Mouse (Mus musculus) forebrain, embryonic 12.5 days (tissue): Measurements from ENCODE around the gene Smarcad1. TPM values are rescaled to one million over a fixed set of nuclear protein-coding genes. Genes with fewer than 3 reads are reported as not detected.
A peak's percentile ranks its signal among the peaks of the same experiment; 100 is the strongest.

Experiments used
- ATAC-seq: fragments of 200-750 bp; cut with Nextera tagmentation; 2 replicates; pipeline ENCODE4 v1.8.0; 2017; ENCODE audit warnings: moderate TSS enrichment; ENCODE audit not compliant: low FRiP score
- H3K27ac ChIP-seq: fragments of 300-500 bp; sonication (generic); 2 replicates; pipeline ENCODE4 v1.5.1; 2016; ENCODE audit warnings: mild to moderate bottlenecking
- H3K27me3 ChIP-seq: fragments of 300-500 bp; sonication (generic); 2 replicates; pipeline ENCODE4 v1.6.1; 2016; ENCODE audit warnings: mild to moderate bottlenecking
- H3K36me3 ChIP-seq: fragments of 300-500 bp; sonication (generic); replicated peaks from 2 replicates; pipeline ENCODE4 v1.6.1; 2016; ENCODE audit warnings: mild to moderate bottlenecking
- H3K4me1 ChIP-seq: fragments of 300-500 bp; sonication (generic); 2 replicates; pipeline ENCODE4 v1.6.1; 2016
- H3K4me2 ChIP-seq: fragments of 300-500 bp; sonication (generic); 2 replicates; pipeline ENCODE4 v1.6.1; 2016; ENCODE audit warnings: mild to moderate bottlenecking, moderate library complexity
- H3K4me3 ChIP-seq: fragments of 300-500 bp; sonication (generic); replicated peaks from 2 replicates; pipeline ENCODE4 v1.5.1; 2016; ENCODE audit warnings: mild to moderate bottlenecking
- H3K9ac ChIP-seq: fragments of 300-500 bp; sonication (generic); 2 replicates; pipeline ENCODE4 v1.6.1; 2016; ENCODE audit warnings: mild to moderate bottlenecking
- H3K9me3 ChIP-seq: fragments of 300-500 bp; sonication (generic); 2 replicates; pipeline ENCODE4 v1.6.1; 2016
- WGBS: fragments of 180-500 bp; shearing (Covaris S2); methylation state at CpG from one replicate; pipeline ENCODE4 v1.1.7; 2016; 5-methylcytosine and 5-hydroxymethylcytosine counted together
- polyA plus RNA-seq: library from polyadenylated mRNA; unstranded; fragments of >200 nt; fragmentation: Nextera tagmentation; extraction: Ambion mirVana; gene quantifications from 2 replicates; pipeline ENCODE4 v1.2.1, GENCODE M21; 2016

The Smarcad1 gene
- polyA plus RNA-seq, 1 experiment from 2014 or later, result 139 TPM

DNA sequence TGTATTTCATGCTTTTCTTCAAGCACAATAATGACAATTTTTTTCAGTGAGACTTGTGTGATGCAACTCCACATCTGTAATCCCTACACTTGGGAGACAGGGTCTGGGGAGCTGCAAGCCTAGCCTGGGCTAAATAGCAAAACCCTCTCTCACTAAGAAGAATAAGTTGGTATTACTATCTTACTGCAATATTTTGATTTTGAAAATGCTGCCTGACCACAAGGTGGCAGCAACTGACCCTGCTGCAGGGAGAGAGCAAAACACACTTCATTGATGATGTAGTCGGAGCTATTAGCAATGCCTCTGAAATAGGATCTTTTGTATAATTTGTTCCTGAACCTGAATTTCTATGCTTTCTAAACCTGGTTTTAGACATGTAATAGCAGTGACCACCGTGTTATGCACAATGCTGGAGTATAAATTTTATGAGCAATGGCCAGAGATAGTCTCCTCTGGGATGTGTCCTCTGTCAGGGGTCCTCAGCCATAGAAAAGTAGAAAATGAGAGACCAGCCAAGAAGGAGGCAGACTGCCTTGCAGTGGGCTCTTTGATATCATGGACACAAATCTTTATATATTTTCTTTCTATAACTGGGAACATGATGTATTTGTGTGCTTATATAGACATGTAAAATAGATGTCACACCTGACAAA is 83.8 kb downstream of the Smarcad1 start:
- Histone ChIP-seq H3K4me1 (peaks cover 3% of the 10 kb centered on the region; the same call in 1 of the 2 replicates), H3K4me2 (no peak overlapping the region), H3K27me3 (no peaks in the 10 kb centered on the region), H3K36me3 (no peaks in the 10 kb centered on the region; the same call in 1 of the 2 replicates), H3K9me3 (no peaks in the 10 kb centered on the region), H3K27ac (no peak overlapping the region), H3K4me3 (no peak overlapping the region), H3K9ac (no peak overlapping the region)
- ATAC-seq, result peak; percentile 57; the same call in 1 of the 2 replicates
- WGBS, result 19% methylated on average over 2 of the region's 2 CpGs

DNA sequence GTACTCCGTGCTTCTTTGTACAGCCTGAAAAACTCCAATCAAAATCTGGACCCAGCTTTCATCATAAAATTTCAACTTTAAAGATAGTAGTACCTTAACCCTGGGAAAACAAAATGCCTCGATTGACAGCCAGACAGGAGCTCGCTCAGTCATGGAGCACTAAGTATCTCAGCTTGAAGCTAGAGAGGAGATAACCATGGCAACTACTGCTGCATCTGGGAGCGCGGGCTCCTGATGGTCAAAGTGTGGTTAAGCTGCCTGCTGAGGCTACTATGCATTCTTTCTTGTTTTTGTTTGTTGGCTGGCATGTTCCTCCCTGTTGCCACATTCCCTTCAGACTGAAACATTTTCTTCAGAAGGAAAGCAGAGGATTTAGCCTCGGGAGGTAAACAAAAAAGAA is 90.0 kb downstream of the Smarcad1 start:
- Histone ChIP-seq H3K9ac (no peak overlapping the region), H3K4me2 (no peak overlapping the region), H3K27ac (no peak overlapping the region), H3K27me3 (no peaks in the 10 kb centered on the region), H3K36me3 (no peaks in the 10 kb centered on the region), H3K4me3 (no peak overlapping the region), H3K9me3 (no peaks in the 10 kb centered on the region), H3K4me1 (peaks cover 6% of the 10 kb centered on the region)
- peak; percentile 43; the same call in 1 of the 2 replicates for ATAC-seq
- WGBS, result 40% methylated on average over 6 of the region's 6 CpGs

DNA sequence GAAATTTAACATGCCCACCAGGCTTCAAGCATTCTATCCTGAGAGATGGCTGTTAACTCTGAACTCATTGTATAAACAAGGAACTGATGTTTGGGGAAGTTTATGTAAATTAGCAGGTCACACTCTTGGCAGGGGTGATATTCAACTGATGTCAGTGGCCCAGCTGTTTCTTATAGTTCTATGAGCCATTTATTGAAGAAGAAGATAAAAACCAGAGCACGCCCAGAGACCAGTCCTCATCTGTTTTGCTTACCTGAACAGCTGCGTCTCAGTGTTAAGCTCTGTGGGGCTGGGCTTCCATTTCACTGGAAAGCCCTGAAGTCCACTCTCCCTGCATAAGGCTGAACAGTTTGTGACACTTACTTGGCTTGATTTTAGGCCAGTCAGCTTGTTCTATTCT is 95.4 kb downstream of the Smarcad1 start:
- Histone ChIP-seq H3K36me3 (no peaks in the 10 kb centered on the region), H3K27ac (peak overlapping the region; percentile 61), H3K9me3 (no peaks in the 10 kb centered on the region), H3K4me3 (no peak overlapping the region), H3K4me1 (peaks cover 16% of the 10 kb centered on the region), H3K9ac (no peak overlapping the region), H3K4me2 (no peak overlapping the region), H3K27me3 (no peaks in the 10 kb centered on the region)
- ATAC-seq, result no peak
- 36% methylated on average over 2 of the region's 2 CpGs for WGBS

DNA sequence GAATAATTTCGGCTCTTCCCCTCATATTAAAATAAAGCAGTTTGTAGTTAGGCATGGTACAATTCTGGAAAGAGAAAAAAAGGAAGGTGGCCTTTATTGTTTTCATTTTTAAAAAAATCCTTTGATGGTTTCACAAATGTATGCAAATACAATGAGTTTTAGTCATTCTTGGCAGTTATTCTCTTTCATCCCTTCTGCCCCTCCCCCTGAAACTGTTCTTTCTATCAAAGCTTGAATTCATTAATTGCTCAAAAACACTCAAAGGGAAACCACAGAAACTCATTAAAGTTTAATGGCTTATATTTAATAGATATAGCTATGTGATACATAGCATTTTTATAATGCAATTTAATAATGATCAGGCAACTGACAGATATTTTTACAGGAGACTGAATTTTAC is 95.9 kb downstream of the Smarcad1 start:
- H3K4me1 ChIP-seq, result peaks cover 16% of the 10 kb centered on the region
- no peak for ATAC-seq
- H3K9ac ChIP-seq, result no peak overlapping the region
- no peak overlapping the region for H3K4me3 ChIP-seq
- H3K36me3 ChIP-seq, result no peaks in the 10 kb centered on the region
- no peak overlapping the region for H3K4me2 ChIP-seq
- no peaks in the 10 kb centered on the region for H3K27me3 ChIP-seq
- 66% methylated on average over 1 of the region's 1 CpGs for whole genome bisulfite sequencing
- no peaks in the 10 kb centered on the region for H3K9me3 ChIP-seq
- H3K27ac ChIP-seq, result peak overlapping the region; percentile 61

DNA sequence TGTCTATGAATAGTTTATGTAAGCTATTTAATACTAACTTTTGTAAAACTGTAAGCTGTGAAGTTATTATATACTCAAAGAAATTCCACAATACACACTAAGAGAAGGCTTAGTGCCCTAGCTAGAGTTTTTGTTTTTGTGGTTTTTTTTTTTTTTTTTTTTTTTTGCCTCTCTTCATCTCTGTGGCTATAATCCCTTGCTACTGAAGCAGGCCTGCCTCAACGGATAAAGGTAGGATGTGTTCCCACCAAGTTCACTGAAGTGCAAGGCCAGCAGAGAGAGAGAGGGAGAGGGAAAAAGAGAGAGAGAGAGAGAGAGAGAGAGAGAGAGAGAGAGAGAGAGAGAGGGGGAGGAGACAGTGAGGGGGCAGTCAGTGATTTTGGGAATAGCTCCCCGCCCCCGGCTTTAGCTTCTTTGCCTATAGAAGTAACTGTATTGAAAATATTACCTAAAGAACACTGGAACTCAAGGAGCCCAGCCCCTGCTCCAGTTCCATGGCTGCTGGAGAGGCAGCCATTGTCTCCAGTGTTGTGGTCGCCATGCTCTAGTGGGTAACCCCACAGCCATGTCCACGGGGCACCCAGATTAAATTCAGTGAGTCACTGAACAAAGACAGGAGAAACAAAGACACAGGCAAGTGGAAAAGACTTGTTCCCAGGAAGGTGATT is 97.8 kb downstream of the Smarcad1 start:
- Histone ChIP-seq H3K9me3 (no peaks in the 10 kb centered on the region), H3K36me3 (no peaks in the 10 kb centered on the region), H3K27ac (peak overlapping the region; percentile 66), H3K9ac (no peak overlapping the region), H3K4me2 (no peak overlapping the region), H3K4me3 (no peak overlapping the region), H3K4me1 (peaks cover 27% of the 10 kb centered on the region), H3K27me3 (no peaks in the 10 kb centered on the region)
- peak; percentile 83 for ATAC-seq
- 15% methylated on average over 5 of the region's 5 CpGs for WGBS

DNA sequence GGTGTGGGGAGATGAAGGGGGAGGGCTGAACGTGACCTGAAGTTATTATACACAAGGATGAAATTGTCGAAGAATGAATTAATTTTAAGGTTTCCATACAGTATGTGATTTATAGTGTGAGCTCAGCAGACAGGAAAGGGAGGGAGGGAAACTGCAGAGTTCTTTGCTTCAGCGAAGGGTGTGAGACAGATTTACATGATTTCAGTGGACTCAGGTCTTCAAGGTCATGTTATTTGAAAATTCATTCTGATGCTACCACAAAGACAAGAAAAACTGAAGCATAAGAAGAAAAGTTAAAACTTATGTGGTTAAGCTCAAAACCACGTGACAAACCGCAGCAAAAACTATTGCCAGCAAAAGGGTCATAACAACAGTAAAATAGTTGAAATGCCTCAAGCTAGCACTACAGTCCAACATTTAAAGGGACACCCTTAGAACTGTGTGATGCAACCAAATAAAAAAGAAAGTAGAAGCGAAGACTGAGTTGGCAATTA is 98.4 kb downstream of the Smarcad1 start:
- no peaks in the 10 kb centered on the region for H3K27me3 ChIP-seq
- H3K27ac ChIP-seq, result peak overlapping the region; percentile 66
- ATAC-seq, result no peak
- no peak overlapping the region for H3K9ac ChIP-seq
- H3K4me1 ChIP-seq, result peaks cover 27% of the 10 kb centered on the region
- no peaks in the 10 kb centered on the region for H3K9me3 ChIP-seq
- H3K4me3 ChIP-seq, result no peak overlapping the region
- no peak overlapping the region for H3K4me2 ChIP-seq
- no peaks in the 10 kb centered on the region for H3K36me3 ChIP-seq
- WGBS, result 65% methylated on average over 6 of the region's 6 CpGs

DNA sequence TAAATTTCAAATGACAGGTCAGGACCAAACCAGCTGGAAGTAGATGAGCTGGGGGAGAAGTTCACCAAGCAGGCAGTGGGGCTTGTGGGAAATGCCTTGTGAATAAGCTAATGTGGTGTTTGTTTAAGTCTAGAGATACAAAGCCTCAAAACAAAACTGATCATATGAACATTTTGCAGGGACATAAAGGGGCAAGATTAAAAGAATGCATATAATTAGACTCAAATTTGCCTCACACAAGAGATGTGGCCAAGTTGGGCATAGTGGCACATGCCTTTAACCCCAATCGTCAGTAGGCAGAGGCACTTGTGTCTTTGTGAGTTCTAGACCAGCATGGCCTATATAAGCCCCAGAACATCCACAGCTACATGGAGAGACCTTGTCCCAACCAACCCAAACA is 99.9 kb downstream of the Smarcad1 start:
- WGBS, result 84% methylated on average over 1 of the region's 1 CpGs
- H3K27ac ChIP-seq, result no peak overlapping the region
- H3K4me3 ChIP-seq, result no peak overlapping the region

DNA sequence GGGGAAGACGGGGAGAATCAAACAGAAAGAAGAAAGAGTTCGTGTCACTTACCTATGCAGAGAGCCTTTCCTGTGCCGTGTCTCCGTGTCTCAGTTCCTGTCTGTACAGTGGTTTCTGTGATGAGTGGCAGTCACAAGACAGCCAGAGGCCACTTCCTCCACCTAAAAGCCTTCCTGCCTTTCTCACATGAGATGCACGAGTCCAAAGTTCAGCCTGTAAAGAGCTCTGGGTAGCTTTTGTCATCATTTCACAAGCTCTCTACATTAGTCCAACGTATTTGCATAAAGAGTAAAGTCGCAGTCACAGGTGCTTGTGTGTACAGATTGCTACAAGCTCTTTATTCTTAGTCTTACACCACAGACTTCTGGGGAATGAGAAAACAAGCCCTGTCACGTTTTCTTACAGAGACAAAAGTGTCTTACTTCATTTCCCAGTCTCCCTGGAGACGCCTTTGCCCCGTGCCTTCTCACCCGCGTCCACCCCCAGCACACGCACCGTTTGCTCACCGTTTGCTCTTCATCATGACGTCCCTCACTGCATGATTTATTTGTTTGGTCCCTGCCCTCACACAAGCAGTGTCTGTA is 102.3 kb downstream of the Smarcad1 start, which contains the start of gene Hpgds:
Gene Hpgds, minus strand, starts transcription at position 288 of the 585 bp plus-strand sequence.
- H3K9ac ChIP-seq, result no peak within 1 kb of the TSS
- WGBS, result 50% methylated on average over 16 of the region's 16 CpGs
- no peak within 1 kb of the TSS for H3K4me2 ChIP-seq
- H3K9me3 ChIP-seq, result no peaks in the 10 kb centered on the region
- no peak within 1 kb of the TSS for H3K4me3 ChIP-seq
- no peak within 1 kb of the TSS for H3K27ac ChIP-seq
- H3K4me1 ChIP-seq, result peaks cover 17% of the 10 kb centered on the region
- no peaks in the 10 kb centered on the region for H3K36me3 ChIP-seq
- ATAC-seq, result no peak
- H3K27me3 ChIP-seq, result no peaks in the 10 kb centered on the region

More for the DNA sequence above, 99.9 kb downstream of the Smarcad1 start:
- H3K27me3 ChIP-seq, result no peaks in the 10 kb centered on the region
- no peak overlapping the region for H3K4me2 ChIP-seq
- H3K36me3 ChIP-seq, result no peaks in the 10 kb centered on the region
- no peak overlapping the region for H3K9ac ChIP-seq
- H3K4me1 ChIP-seq, result peaks cover 26% of the 10 kb centered on the region
- no peaks in the 10 kb centered on the region for H3K9me3 ChIP-seq
- no peak for ATAC-seq

DNA sequence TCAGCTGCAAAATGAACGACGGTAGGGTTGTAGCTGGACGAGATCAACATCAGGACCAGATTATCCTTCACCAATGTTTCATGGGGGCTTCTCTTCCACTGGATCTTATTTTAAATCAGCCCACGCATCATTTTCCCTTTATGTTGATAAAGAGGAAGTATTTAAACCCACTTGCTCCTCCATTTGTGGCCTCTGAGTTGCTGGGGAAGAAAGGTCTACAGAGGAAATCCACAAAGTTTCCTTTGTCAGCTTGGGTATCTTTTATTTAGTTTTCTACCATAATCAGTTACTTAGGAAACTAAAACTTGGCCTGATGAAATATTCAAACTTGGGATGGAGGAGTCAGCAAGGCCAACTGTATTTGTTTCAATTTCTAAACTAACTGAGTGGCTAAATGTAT is 104.0 kb downstream of the Smarcad1 start:
- Histone ChIP-seq H3K36me3 (no peaks in the 10 kb centered on the region), H3K9me3 (no peaks in the 10 kb centered on the region), H3K4me2 (no peak overlapping the region), H3K27me3 (no peaks in the 10 kb centered on the region), H3K4me3 (no peak overlapping the region), H3K4me1 (peaks cover 14% of the 10 kb centered on the region), H3K27ac (no peak overlapping the region), H3K9ac (no peak overlapping the region)
- whole genome bisulfite sequencing, result 91% methylated on average over 4 of the region's 4 CpGs
- no peak for ATAC-seq

DNA sequence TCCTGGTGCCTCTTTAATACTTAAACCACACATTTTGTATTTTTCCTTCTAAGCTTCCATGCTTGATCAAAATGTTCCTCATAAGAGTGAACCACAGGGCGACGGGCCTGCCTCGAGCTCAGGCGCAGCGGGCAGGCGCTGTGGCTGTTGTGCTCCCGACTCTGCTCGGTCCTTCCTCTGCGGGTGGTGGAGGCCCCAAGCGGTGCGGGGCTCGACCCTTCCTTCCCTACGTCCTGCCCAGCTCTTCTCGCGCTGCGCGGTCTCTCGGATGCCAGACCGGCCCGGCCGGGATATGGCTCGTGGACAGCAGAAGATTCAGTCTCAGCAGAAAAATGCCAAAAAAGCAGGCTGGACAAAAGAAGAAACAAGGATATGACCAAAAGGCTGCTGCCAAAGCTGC is 108.3 kb downstream of the Smarcad1 start:
- Histone ChIP-seq H3K27ac (no peak overlapping the region), H3K4me2 (peak overlapping the region; percentile 37), H3K4me1 (0 out of 2 replicates have a peak, but pooled peaks cover 3% of the 10 kb centered on the region), H3K9me3 (no peaks in the 10 kb centered on the region), H3K27me3 (no peaks in the 10 kb centered on the region), H3K9ac (peak overlapping the region; percentile 48; the same call in 1 of the 2 replicates), H3K4me3 (0 out of 2 replicates have a peak overlapping the region, but pooled peaks have one; percentile 19), H3K36me3 (no peaks in the 10 kb centered on the region)
- 13% methylated on average over 22 of the region's 22 CpGs for WGBS
- no peak for ATAC-seq

DNA sequence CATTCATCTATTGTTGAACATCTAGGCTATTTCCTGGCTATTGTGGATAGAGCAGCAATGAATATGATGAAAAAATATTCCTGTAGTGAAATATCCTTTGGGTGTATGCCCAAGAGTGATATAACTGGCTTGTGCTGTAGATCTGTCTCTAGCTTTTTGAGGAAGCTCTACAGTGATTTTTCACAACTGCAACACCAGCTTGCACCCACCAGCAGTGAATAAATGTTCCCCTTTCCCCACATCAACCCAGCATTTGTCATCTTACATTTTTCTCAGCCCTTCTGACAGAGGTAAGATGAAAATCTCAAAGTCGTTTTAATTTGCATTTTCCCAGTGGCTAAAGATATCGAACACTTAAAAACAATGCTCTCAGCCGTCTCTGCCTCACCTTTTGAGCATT is 111.2 kb downstream of the Smarcad1 start:
- H3K4me1 ChIP-seq, result 0 out of 2 replicates have a peak, but pooled peaks cover 3% of the 10 kb centered on the region
- H3K4me2 ChIP-seq, result no peak overlapping the region
- 81% methylated on average over 3 of the region's 3 CpGs for WGBS
- no peaks in the 10 kb centered on the region for H3K9me3 ChIP-seq
- H3K9ac ChIP-seq, result no peak overlapping the region
- no peaks in the 10 kb centered on the region for H3K36me3 ChIP-seq
- no peak overlapping the region for H3K4me3 ChIP-seq
- H3K27me3 ChIP-seq, result no peaks in the 10 kb centered on the region
- H3K27ac ChIP-seq, result no peak overlapping the region
- ATAC-seq, result no peak

DNA sequence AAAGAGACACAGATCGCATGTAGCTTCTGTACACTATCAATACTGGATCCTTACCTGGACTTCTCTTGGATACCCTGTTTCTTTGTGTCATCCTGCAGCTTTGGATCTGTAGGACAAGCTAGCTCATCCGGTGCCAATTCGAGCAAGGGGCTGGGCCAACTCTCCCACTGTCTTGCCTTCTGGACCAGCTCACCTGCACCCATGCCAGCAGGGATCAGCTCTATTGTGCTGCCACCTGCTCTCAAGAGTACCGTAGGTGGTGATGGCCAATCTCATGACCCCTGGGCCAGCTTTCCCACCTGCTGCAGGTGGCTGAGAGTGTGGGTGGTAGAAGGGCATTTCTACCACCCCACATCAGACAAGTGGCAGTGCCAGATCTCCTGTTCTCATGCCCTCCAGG is 114.7 kb downstream of the Smarcad1 start:
- no peaks in the 10 kb centered on the region for H3K9me3 ChIP-seq
- no peaks in the 10 kb centered on the region for H3K27me3 ChIP-seq
- no peak; the same call in 1 of the 2 replicates for ATAC-seq
- H3K27ac ChIP-seq, result no peak overlapping the region
- H3K36me3 ChIP-seq, result no peaks in the 10 kb centered on the region
- peaks cover 6% of the 10 kb centered on the region; the same call in 1 of the 2 replicates for H3K4me1 ChIP-seq
- H3K4me2 ChIP-seq, result no peak overlapping the region
- WGBS, result 92% methylated on average over 4 of the region's 4 CpGs
- H3K4me3 ChIP-seq, result no peak overlapping the region
- H3K9ac ChIP-seq, result no peak overlapping the region
